In the genomic region with DNA sequence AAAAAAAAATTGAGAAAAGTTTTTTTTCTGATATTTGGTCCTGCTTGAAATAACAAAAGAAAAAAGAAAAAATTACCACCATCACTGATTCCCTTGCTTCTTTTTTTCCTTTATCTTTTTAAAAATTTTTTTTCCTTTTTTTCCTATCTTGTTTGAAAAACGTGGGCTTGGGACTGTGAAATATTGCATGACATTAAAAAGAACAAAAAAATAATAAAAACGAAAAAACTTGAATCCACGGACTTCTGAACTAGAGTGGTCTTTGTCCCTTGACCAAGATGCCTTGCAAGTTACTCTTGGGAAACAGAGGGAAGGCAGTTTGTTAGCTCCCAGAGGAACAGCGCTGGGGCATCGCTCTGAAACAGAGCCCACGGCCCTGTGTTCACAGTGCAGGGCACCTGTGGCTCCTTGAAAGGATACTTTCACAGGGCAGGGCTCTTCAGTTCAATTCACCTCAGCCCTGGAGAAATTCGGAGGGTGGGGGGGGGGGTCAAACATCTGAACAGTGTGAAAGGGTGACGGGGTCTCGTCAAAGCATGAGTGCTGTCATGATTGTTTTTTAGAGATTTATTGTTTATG, we compare ENCODE assay signal across 8 mouse cellular contexts. TPM values are rescaled to one million over a fixed set of nuclear protein-coding genes. Genes with fewer than 3 reads are reported as not detected.
DNase-seq lines count a peak whose midpoint lies in the region; ATAC-seq and TF ChIP-seq lines count a peak whose summit lies in the region.

No protein-coding gene starts in this region.

- no peak for ATAC-seq in embryonic facial prominence, embryonic 14.5 days (ENCODE audit: low read depth)
- no peak for ATAC-seq in neural tube, embryonic 15.5 days (ENCODE audit: low FRiP score)

- H3K9ac ChIP-seq in embryonic facial prominence, embryonic 14.5 days (ENCODE audit: low read depth, low read length) = peak overlapping the region; percentile 46
- no peak overlapping the region for H3K9ac ChIP-seq in neural tube, embryonic 15.5 days (replicated peaks)

- no peaks in the 10 kb centered on the region for H3K27me3 ChIP-seq in embryonic facial prominence, embryonic 14.5 days (replicated peaks; ENCODE audit: control insufficient read depth, insufficient read depth, low read length)
- peaks cover 5% of the 10 kb centered on the region; the same call in 1 of the 2 replicates for H3K27me3 ChIP-seq in limb, embryonic 10.5 days (ENCODE audit: low read depth, poor library complexity, severe bottlenecking)
- no peaks in the 10 kb centered on the region for H3K27me3 ChIP-seq in neural tube, embryonic 15.5 days (replicated peaks)

- H3K4me3 ChIP-seq in left cerebral cortex, adult 2 months = peak overlapping the region; percentile 50
- peak overlapping the region; percentile 55 for H3K4me3 ChIP-seq in embryonic facial prominence, embryonic 14.5 days (ENCODE audit: low read depth, low read length)
- peak overlapping the region; percentile 65 for H3K4me3 ChIP-seq in limb, embryonic 10.5 days
- H3K4me3 ChIP-seq in neural tube, embryonic 15.5 days (replicated peaks) = peak overlapping the region; percentile 42

- no peak for DNase-seq in left cerebral cortex, adult 2 months (ENCODE audit: extremely low spot score in 1 of 2, low spot score in 2 of 2)
- no peak for DNase-seq in left cerebral cortex, adult 11 months (ENCODE audit: low spot score)
- DNase-seq in embryonic facial prominence, embryonic 14.5 days (ENCODE audit: low spot score) = no peak
- no peak for DNase-seq in limb, embryonic 10.5 days (ENCODE audit: low spot score)
- DNase-seq in urinary bladder, postnatal 10 days (ENCODE audit: low spot score) = no peak
- DNase-seq in thymus, adult 18-20 months = no peak
- DNase-seq in spleen, postnatal 14 days (ENCODE audit: low spot score in 2 of 2) = no peak

- intact Hi-C loops in left cerebral cortex, adult 2 months (cut with DNase I) = no loop called here

- whole genome bisulfite sequencing in embryonic facial prominence, embryonic 14.5 days = 23% methylated on average over 9 of the region's 9 CpGs
- 38% methylated on average over 9 of the region's 9 CpGs for WGBS in limb, embryonic 10.5 days
- 32% methylated on average over 9 of the region's 9 CpGs for whole genome bisulfite sequencing in neural tube, embryonic 15.5 days

- H3K36me3 ChIP-seq in embryonic facial prominence, embryonic 14.5 days (ENCODE audit: control insufficient read depth, insufficient read depth, low read length) = no peaks in the 10 kb centered on the region
- no peaks in the 10 kb centered on the region for H3K36me3 ChIP-seq in limb, embryonic 10.5 days
- H3K36me3 ChIP-seq in neural tube, embryonic 15.5 days = 0 out of 2 replicates have a peak, but pooled peaks cover 3% of the 10 kb centered on the region

- H3K4me2 ChIP-seq in embryonic facial prominence, embryonic 14.5 days (ENCODE audit: low read depth, low read length) = peak overlapping the region; percentile 92
- H3K4me2 ChIP-seq in neural tube, embryonic 15.5 days = peak overlapping the region; percentile 87

- H3K27ac ChIP-seq in left cerebral cortex, adult 2 months = no peak overlapping the region; the same call in 1 of the 2 replicates
- H3K27ac ChIP-seq in embryonic facial prominence, embryonic 14.5 days (replicated peaks; ENCODE audit: low read depth, low read length) = no peak overlapping the region
- H3K27ac ChIP-seq in limb, embryonic 10.5 days = peak overlapping the region; percentile 95
- peak overlapping the region; percentile 65; the same call in 1 of the 2 replicates for H3K27ac ChIP-seq in neural tube, embryonic 15.5 days (replicated peaks)

- H3K9me3 ChIP-seq in embryonic facial prominence, embryonic 14.5 days (ENCODE audit: control insufficient read depth, low read length) = no peaks in the 10 kb centered on the region
- H3K9me3 ChIP-seq in limb, embryonic 10.5 days (replicated peaks) = no peaks in the 10 kb centered on the region
- H3K9me3 ChIP-seq in neural tube, embryonic 15.5 days (replicated peaks) = no peaks in the 10 kb centered on the region

- no peak for TF ChIP-seq CTCF in left cerebral cortex, adult 2 months (IDR thresholded peaks at IDR 0.05)

- H3K4me1 ChIP-seq in embryonic facial prominence, embryonic 14.5 days (ENCODE audit: control insufficient read depth, insufficient read depth, low read length) = peaks cover 14% of the 10 kb centered on the region
- H3K4me1 ChIP-seq in limb, embryonic 10.5 days = peaks cover 58% of the 10 kb centered on the region
- H3K4me1 ChIP-seq in neural tube, embryonic 15.5 days = peaks cover 24% of the 10 kb centered on the region

RNA-seq across cellular contexts. Expression of gene Ier2, which starts 22.6 kb away (rescaled TPM):
- 10 to 100 TPM; 17.5 to 17.9 TPM for total RNA-seq in left cerebral cortex, adult 2 months (2021)
- polyA plus RNA-seq in embryonic facial prominence, embryonic 14.5 days (2014; fragmentation: Nextera tagmentation; extraction: Ambion mirVana) = 45.9 and 50.3 TPM in 2 replicates
- 199 and 229 TPM in 2 replicates for polyA plus RNA-seq in limb, embryonic 10.5 days (2016; fragmentation: Nextera tagmentation; extraction: Ambion mirVana)
- polyA plus RNA-seq in neural tube, embryonic 15.5 days (2015; fragmentation: Nextera tagmentation; extraction: Ambion mirVana) = 20.3 and 33.1 TPM in 2 replicates

RNA-seq across cellular contexts. Expression of gene Trmt1, which starts 46.0 kb away (rescaled TPM):
- total RNA-seq in left cerebral cortex, adult 2 months (2021) = 100 to 1,000 TPM; 108 to 115 TPM
- 55.8 and 73.2 TPM in 2 replicates for polyA plus RNA-seq in embryonic facial prominence, embryonic 14.5 days (2014; fragmentation: Nextera tagmentation; extraction: Ambion mirVana)
- polyA plus RNA-seq in limb, embryonic 10.5 days (2016; fragmentation: Nextera tagmentation; extraction: Ambion mirVana) = 71.7 and 79.3 TPM in 2 replicates
- polyA plus RNA-seq in neural tube, embryonic 15.5 days (2015; fragmentation: Nextera tagmentation; extraction: Ambion mirVana) = 66.7 and 75.1 TPM in 2 replicates

RNA-seq across cellular contexts. Expression of gene Nacc1, which starts 47.6 kb away (rescaled TPM):
- total RNA-seq in left cerebral cortex, adult 2 months (2021) = 10 to 100 TPM; 95.5 to 96.8 TPM
- polyA plus RNA-seq in embryonic facial prominence, embryonic 14.5 days (2014; fragmentation: Nextera tagmentation; extraction: Ambion mirVana) = 19.7 and 20.1 TPM in 2 replicates
- 31.7 and 32.0 TPM in 2 replicates for polyA plus RNA-seq in limb, embryonic 10.5 days (2016; fragmentation: Nextera tagmentation; extraction: Ambion mirVana)
- polyA plus RNA-seq in neural tube, embryonic 15.5 days (2015; fragmentation: Nextera tagmentation; extraction: Ambion mirVana) = 12.3 and 14.1 TPM in 2 replicates

Comparison
In these comparisons a context has a peak if more than half of its experiments do, and no peak if none do; other contexts are left out.
1. H3K27ac ChIP-seq: peak in limb, embryonic 10.5 days (single experiment) and neural tube, embryonic 15.5 days (single experiment); none in left cerebral cortex, adult 2 months (single experiment) and embryonic facial prominence, embryonic 14.5 days (single experiment).
2. Peak in every context shown above with its lines, with median percentiles within 50 percentile points of each other: H3K4me3 ChIP-seq.